ENCODE assay signal across 8 mouse cellular contexts in the genomic region with DNA sequence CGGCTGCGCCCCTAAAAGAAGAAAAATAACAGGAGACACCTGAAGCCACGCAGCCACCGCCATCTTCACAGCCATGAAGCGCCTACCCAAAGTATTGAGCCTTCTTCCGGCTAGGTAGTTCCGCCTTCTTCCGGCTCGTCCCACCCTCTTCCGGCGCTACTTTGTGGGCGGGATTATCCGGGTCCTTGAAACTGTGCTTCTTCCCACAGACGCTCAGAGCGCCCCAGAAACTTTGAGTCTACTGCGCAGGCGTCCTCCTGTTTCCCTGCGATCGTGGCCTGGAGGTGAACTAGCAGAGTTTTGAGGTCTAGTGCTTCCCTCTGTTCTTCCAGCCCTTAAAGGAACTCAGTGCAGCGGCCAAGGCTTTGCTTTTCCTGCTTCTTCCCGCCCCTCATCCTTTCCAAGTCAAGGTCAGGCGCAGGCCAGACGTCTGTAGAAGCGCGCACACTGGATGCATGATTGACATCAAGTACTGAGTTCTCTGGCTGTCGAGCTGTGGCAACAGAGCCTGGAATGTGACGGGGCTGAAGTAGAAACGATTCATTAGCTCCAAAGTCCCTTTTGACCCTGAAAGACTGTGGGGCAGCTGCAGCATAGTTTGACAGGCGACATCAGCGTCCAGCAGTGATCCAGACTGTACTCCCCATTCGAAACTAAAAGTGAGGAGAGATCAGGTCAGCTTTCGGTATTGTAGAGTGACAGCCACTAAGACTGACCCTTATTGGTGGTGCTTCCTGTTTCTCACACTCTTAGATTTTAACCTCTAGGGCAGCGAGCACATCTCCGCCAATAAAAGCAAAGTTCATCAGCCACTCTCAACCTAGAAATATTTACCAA. TPM values are rescaled to one million over a fixed set of nuclear protein-coding genes. Genes with fewer than 3 reads are reported as not detected.
A peak's percentile ranks its signal among the peaks of the same experiment; 100 is the strongest.
DNase-seq lines count a peak whose midpoint lies in the region; ATAC-seq and TF ChIP-seq lines count a peak whose summit lies in the region.

A gene (minus strand): TSS at position 128 of the 837 bp plus-strand sequence.

- intact Hi-C loops in heart, postnatal 10 days (cut with DNase I), result no loop called here

- peaks cover 2% of the 10 kb centered on the region for H3K4me1 ChIP-seq in ES-Bruce4 (ENCODE audit: control insufficient read depth, insufficient read depth, low read length)
- peaks cover 18% of the 10 kb centered on the region for H3K4me1 ChIP-seq in forebrain, embryonic 13.5 days
- peaks cover 16% of the 10 kb centered on the region for H3K4me1 ChIP-seq in liver, postnatal 0 days (ENCODE audit: insufficient read depth)
- H3K4me1 ChIP-seq in neural tube, embryonic 14.5 days (ENCODE audit: control insufficient read depth, insufficient read depth, low read length), result peaks cover 11% of the 10 kb centered on the region

- no peaks in the 10 kb centered on the region for H3K27me3 ChIP-seq in ES-Bruce4 (ENCODE audit: control insufficient read depth, insufficient read depth, low read length, poor library complexity, severe bottlenecking)
- H3K27me3 ChIP-seq in forebrain, embryonic 13.5 days, result no peaks in the 10 kb centered on the region
- no peaks in the 10 kb centered on the region for H3K27me3 ChIP-seq in liver, postnatal 0 days (ENCODE audit: insufficient read depth, low read length)
- no peaks in the 10 kb centered on the region for H3K27me3 ChIP-seq in neural tube, embryonic 14.5 days (ENCODE audit: control insufficient read depth, insufficient read depth, low read length)

- H3K4me3 ChIP-seq in ES-Bruce4 (ENCODE audit: low read depth, low read length), result peak within 1 kb of the TSS; percentile 99
- peak within 1 kb of the TSS; percentile 83 for H3K4me3 ChIP-seq in forebrain, embryonic 13.5 days
- H3K4me3 ChIP-seq in liver, postnatal 0 days (ENCODE audit: low read depth, low read length), result peak within 1 kb of the TSS; percentile 76
- H3K4me3 ChIP-seq in neural tube, embryonic 14.5 days (ENCODE audit: low read depth, low read length), result peak within 1 kb of the TSS; percentile 77

- TF ChIP-seq CTCF in ES-Bruce4 (IDR thresholded peaks at IDR 0.05; ENCODE audit: low read depth, low read length), result no peak
- no peak for TF ChIP-seq CTCF in liver, postnatal 0 days (IDR thresholded peaks at IDR 0.05; ENCODE audit: low read depth)

- H3K4me2 ChIP-seq in forebrain, embryonic 13.5 days, result peak within 1 kb of the TSS; percentile 80
- H3K4me2 ChIP-seq in liver, postnatal 0 days (ENCODE audit: low read depth, low read length), result peak within 1 kb of the TSS; percentile 73
- peak within 1 kb of the TSS; percentile 77 for H3K4me2 ChIP-seq in neural tube, embryonic 14.5 days (ENCODE audit: low read depth, low read length)

- ATAC-seq in cerebellum, adult (ENCODE audit: insufficient number of reproducible peaks, low FRiP score, low TSS enrichment), result peak; percentile 98
- ATAC-seq in forebrain, embryonic 13.5 days, result peak; percentile 100
- ATAC-seq in liver, postnatal 0 days, result peak; percentile 98
- ATAC-seq in neural tube, embryonic 14.5 days (ENCODE audit: low read depth), result peak; percentile 100

- peak; percentile 97 to 99 for DNase-seq in heart, postnatal 10 days
- DNase-seq in large intestine, adult 2 months (ENCODE audit: low read depth, low spot score), result peak; percentile 95
- DNase-seq in liver, postnatal 0 days, result peak; percentile 97
- peak; percentile 94 for DNase-seq in testis, postnatal 10 days (ENCODE audit: low spot score)

- WGBS in forebrain, embryonic 13.5 days, result 2% methylated on average over 34 of the region's 34 CpGs
- under 1% methylated on average over 34 of the region's 34 CpGs for WGBS in large intestine, adult 2 months
- under 1% methylated on average over 34 of the region's 34 CpGs for WGBS in liver, postnatal 0 days (ENCODE audit: insufficient replicate concordance)
- WGBS in neural tube, embryonic 14.5 days, result 1% methylated on average over 34 of the region's 34 CpGs

- peak; percentile 87 for TF ChIP-seq POLR2A in ES-Bruce4 (IDR thresholded peaks at IDR 0.05; ENCODE audit: insufficient read depth, low read length)

- TF ChIP-seq EP300 in ES-Bruce4 (IDR thresholded peaks at IDR 0.05; ENCODE audit: insufficient read depth, low read depth, low read length), result no peak
- TF ChIP-seq EP300 in liver, postnatal 0 days (IDR thresholded peaks at IDR 0.05; ENCODE audit: low read depth), result peak; percentile 33; the same call in 1 of the 2 replicates

- H3K27ac ChIP-seq in ES-Bruce4 (ENCODE audit: insufficient read depth, low read length), result peak within 1 kb of the TSS; percentile 57
- peak within 1 kb of the TSS; percentile 89 for H3K27ac ChIP-seq in forebrain, embryonic 13.5 days
- peak within 1 kb of the TSS; percentile 99 for H3K27ac ChIP-seq in liver, postnatal 0 days (ENCODE audit: low read depth)
- H3K27ac ChIP-seq in neural tube, embryonic 14.5 days (ENCODE audit: low read depth, low read length), result peak within 1 kb of the TSS; percentile 87

- H3K9me3 ChIP-seq in ES-Bruce4 (replicated peaks; ENCODE audit: control insufficient read depth, insufficient read depth, low read length, poor library complexity, severe bottlenecking), result no peaks in the 10 kb centered on the region
- H3K9me3 ChIP-seq in forebrain, embryonic 13.5 days (replicated peaks), result no peaks in the 10 kb centered on the region
- no peaks in the 10 kb centered on the region for H3K9me3 ChIP-seq in liver, postnatal 0 days (ENCODE audit: low read length)
- no peaks in the 10 kb centered on the region for H3K9me3 ChIP-seq in neural tube, embryonic 14.5 days (ENCODE audit: control insufficient read depth, low read length)

- H3K36me3 ChIP-seq in ES-Bruce4 (ENCODE audit: control insufficient read depth, insufficient read depth, low read length, poor library complexity, severe bottlenecking), result no peaks in the 10 kb centered on the region
- H3K36me3 ChIP-seq in forebrain, embryonic 13.5 days (ENCODE audit: poor library complexity, severe bottlenecking), result no peaks in the 10 kb centered on the region
- peaks cover 4% of the 10 kb centered on the region; the same call in 1 of the 2 replicates for H3K36me3 ChIP-seq in liver, postnatal 0 days (replicated peaks; ENCODE audit: insufficient read depth, low read length)
- H3K36me3 ChIP-seq in neural tube, embryonic 14.5 days (ENCODE audit: control insufficient read depth, insufficient read depth, low read length), result no peaks in the 10 kb centered on the region

- peak within 1 kb of the TSS; percentile 41 for H3K9ac ChIP-seq in ES-Bruce4 (ENCODE audit: low read depth, poor library complexity, severe bottlenecking)
- H3K9ac ChIP-seq in forebrain, embryonic 13.5 days, result peak within 1 kb of the TSS; percentile 75
- H3K9ac ChIP-seq in liver, postnatal 0 days (replicated peaks), result peak within 1 kb of the TSS; percentile 80
- H3K9ac ChIP-seq in neural tube, embryonic 14.5 days (replicated peaks; ENCODE audit: low read depth, low read length), result peak within 1 kb of the TSS; percentile 68

RNA-seq across cellular contexts. Expression of the gene that starts here (rescaled TPM):
- 47.5 and 47.6 TPM in 2 replicates for polyA plus RNA-seq in ES-Bruce4 (2011; ENCODE audit: insufficient read depth, insufficient read length, low read depth, missing spikeins)
- 7.4 and 9.0 TPM in 2 replicates for polyA plus RNA-seq in forebrain, embryonic 13.5 days (2015; fragmentation: Nextera tagmentation; extraction: Ambion mirVana)
- total RNA-seq in heart, postnatal 10 days (2021), result 10 to 100 TPM; 21.0 to 23.8 TPM
- 8.1 and 10.3 TPM in 2 replicates for polyA plus RNA-seq in large intestine, adult 2 months (2012; rRNA removed)
- polyA plus RNA-seq in liver, postnatal 0 days (2015; fragmentation: Nextera tagmentation; extraction: Ambion mirVana), result 2.9 and 3.2 TPM in 2 replicates
- 8.1 and 14.3 TPM in 2 replicates for polyA plus RNA-seq in neural tube, embryonic 14.5 days (2014; fragmentation: Nextera tagmentation; extraction: Ambion mirVana)

Comparison
In these comparisons a context has a peak if more than half of its experiments do, and no peak if none do; other contexts are left out.
1. Peak in every context shown above with its lines: DNase-seq, ATAC-seq, H3K4me3 ChIP-seq and H3K27ac ChIP-seq.